ENCODE assay signal across 18 mouse cellular contexts in genomic region chr14:120519921-120520320, GRCm38 (mm10).
"Had no signal": no experiment of that assay in that cellular context is flagged by ENCODE, and none has a peak within 500 bp of the region (broad histone marks: within the 10 kb centered on the region; RNA-seq: fewer than 3 reads in every experiment).

No protein-coding gene starts in this region.

- H3K4me3 ChIP-seq: midbrain, embryonic 13.5 days; midbrain, embryonic 15.5 days; myocyte; neural tube, embryonic 13.5 days; neural tube, embryonic 15.5 days had no signal

- ATAC-seq: midbrain, embryonic 13.5 days; midbrain, embryonic 15.5 days had no signal

- DNase-seq: lung, adult 18-20 months; lung, embryonic 14.5 days; lung, postnatal 10 days; lung, postnatal 4 days; retina, postnatal 1 day; right cerebral cortex, postnatal 14 days; right cerebral cortex, postnatal 4 days; spleen, adult 18-20 months; thymus, adult 18-20 months; thymus, postnatal 14 days; thymus, postnatal 36 days had no signal

- H3K36me3 ChIP-seq: midbrain, embryonic 13.5 days; midbrain, embryonic 15.5 days; neural tube, embryonic 13.5 days; neural tube, embryonic 15.5 days had no signal

- H3K4me1 ChIP-seq: midbrain, embryonic 13.5 days; midbrain, embryonic 15.5 days; neural tube, embryonic 13.5 days; neural tube, embryonic 15.5 days had no signal

- H3K4me2 ChIP-seq: lung, embryonic 14.5 days; midbrain, embryonic 11.5 days; midbrain, embryonic 13.5 days; midbrain, embryonic 15.5 days; neural tube, embryonic 13.5 days; neural tube, embryonic 15.5 days had no signal

- H3K9me3 ChIP-seq: megakaryocyte, embryonic 14.5 days; midbrain, embryonic 13.5 days; midbrain, embryonic 15.5 days; neural tube, embryonic 13.5 days had no signal

- H3K27ac ChIP-seq: midbrain, embryonic 13.5 days; midbrain, embryonic 15.5 days; neural tube, embryonic 13.5 days; neural tube, embryonic 15.5 days had no signal

- H3K27me3 ChIP-seq: megakaryocyte, embryonic 14.5 days; midbrain, embryonic 13.5 days; midbrain, embryonic 15.5 days; neural tube, embryonic 13.5 days; neural tube, embryonic 15.5 days had no signal

- H3K9ac ChIP-seq: lung, embryonic 14.5 days; midbrain, embryonic 13.5 days; midbrain, embryonic 15.5 days; neural tube, embryonic 13.5 days; neural tube, embryonic 15.5 days had no signal
